ENCODE assay signal across 16 mouse cellular contexts in the genomic region with DNA sequence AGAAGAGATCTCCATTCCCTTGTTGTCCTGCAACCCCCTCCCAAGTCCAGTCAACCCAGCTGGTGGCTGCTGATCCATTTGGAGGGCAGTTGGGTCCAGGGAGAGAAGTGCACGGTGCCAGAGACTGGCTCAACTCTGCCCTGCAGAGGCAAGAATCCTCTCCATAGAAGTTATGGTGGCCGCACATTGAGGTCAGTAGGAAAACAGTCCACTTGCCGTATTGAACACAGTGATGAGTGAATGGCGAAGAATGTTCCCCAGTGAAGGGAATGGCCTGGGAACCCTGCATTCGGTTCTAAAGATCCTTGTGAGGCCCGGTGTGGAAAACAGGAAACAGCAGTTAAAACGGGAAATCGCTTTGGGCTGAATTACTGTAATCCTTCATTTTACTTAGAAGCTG. TPM values are rescaled to one million over a fixed set of nuclear protein-coding genes. Genes with fewer than 3 reads are reported as not detected.
DNase-seq lines count a peak whose midpoint lies in the region; ATAC-seq and TF ChIP-seq lines count a peak whose summit lies in the region.
"Had no signal": no experiment of that assay in that cellular context is flagged by ENCODE, and none has a peak within 500 bp of the region (broad histone marks: within the 10 kb centered on the region; RNA-seq: fewer than 3 reads in every experiment).

No protein-coding gene starts in this region.

- no peak for TF ChIP-seq CTCF in heart, adult 2 months (IDR thresholded peaks at IDR 0.05)
- TF ChIP-seq CTCF in kidney, postnatal 0 days (IDR thresholded peaks at IDR 0.05; ENCODE audit: low read depth): no peak

- DNase-seq in heart, adult 2 months: no peak
- DNase-seq in heart, postnatal 25 days (ENCODE audit: low spot score): no peak
- DNase-seq in kidney, postnatal 0 days (ENCODE audit: low spot score): peak; percentile 13
- no peak for DNase-seq in kidney, postnatal 36 days
- no peak for DNase-seq in embryonic facial prominence, embryonic 10.5 days (ENCODE audit: low spot score)
- DNase-seq in spleen, adult 12 weeks (ENCODE audit: low spot score): no peak
- DNase-seq in spleen, adult 18-20 months: no peak
- DNase-seq: B cell, adult 2 months; cerebellum, adult 11 months; embryo, embryonic 11 days; left cerebral cortex, postnatal 4 days; lung, adult 2 months had no signal

- H3K27ac ChIP-seq in heart, adult 2 months: peak overlapping the region; percentile 82
- H3K27ac ChIP-seq in kidney, postnatal 0 days: no peak overlapping the region; the same call in 1 of the 2 replicates
- H3K27ac ChIP-seq in embryonic facial prominence, embryonic 10.5 days (replicated peaks): peak overlapping the region; percentile 48
- H3K27ac ChIP-seq in limb, embryonic 13.5 days: peak overlapping the region; percentile 12; the same call in 1 of the 2 replicates
- H3K27ac ChIP-seq: forebrain, embryonic 13.5 days had no signal

- intact Hi-C loops in heart, adult 2 months (cut with DNase I): loop anchor here (5.0 kb wide), 1 partner anchor 54 kb away; no protein-coding TSS in a partner anchor
- intact Hi-C loops in heart, postnatal 25 days (cut with DNase I): loop anchor here (5.0 kb wide), 2 partner anchors 41 to 56 kb away; partner anchors contain the start of gene Myo1e

- no peak overlapping the region for H3K4me2 ChIP-seq in kidney, postnatal 0 days (ENCODE audit: low read length)
- 0 out of 2 replicates have a peak overlapping the region, but pooled peaks have one; percentile 5 for H3K4me2 ChIP-seq in limb, embryonic 13.5 days (replicated peaks)
- H3K4me2 ChIP-seq: forebrain, embryonic 13.5 days had no signal

- peaks cover 23% of the 10 kb centered on the region for H3K4me1 ChIP-seq in heart, adult 2 months (ENCODE audit: control insufficient read depth, insufficient read depth, low read length)
- H3K4me1 ChIP-seq in kidney, postnatal 0 days (replicated peaks; ENCODE audit: insufficient read depth, low read length): peaks cover 28% of the 10 kb centered on the region
- H3K4me1 ChIP-seq in embryonic facial prominence, embryonic 10.5 days: peaks cover 60% of the 10 kb centered on the region
- H3K4me1 ChIP-seq in limb, embryonic 13.5 days: peaks cover 48% of the 10 kb centered on the region

- TF ChIP-seq EP300 in heart, adult 2 months (IDR thresholded peaks at IDR 0.05; ENCODE audit: insufficient read depth, low read depth, low read length): no peak

- H3K27me3 ChIP-seq in heart, adult 2 months (ENCODE audit: control insufficient read depth, insufficient read depth, low read length): no peaks in the 10 kb centered on the region
- no peaks in the 10 kb centered on the region for H3K27me3 ChIP-seq in kidney, postnatal 0 days (ENCODE audit: insufficient read depth, low read length)
- no peaks in the 10 kb centered on the region for H3K27me3 ChIP-seq in embryonic facial prominence, embryonic 10.5 days (replicated peaks; ENCODE audit: low read depth, poor library complexity, severe bottlenecking)
- H3K27me3 ChIP-seq in limb, embryonic 13.5 days: no peaks in the 10 kb centered on the region
- H3K27me3 ChIP-seq: forebrain, embryonic 13.5 days had no signal

- ATAC-seq in kidney, postnatal 0 days (replicated peaks; ENCODE audit: low FRiP score, low read depth): no peak
- no peak for ATAC-seq in limb, embryonic 13.5 days (ENCODE audit: low FRiP score, low read depth)
- ATAC-seq: forebrain, embryonic 13.5 days; intestine, postnatal 0 days had no signal

- H3K9ac ChIP-seq in heart, adult 2 months (ENCODE audit: low read depth, low read length): no peak overlapping the region
- H3K9ac ChIP-seq in kidney, postnatal 0 days (ENCODE audit: low read depth, low read length): no peak overlapping the region
- H3K9ac ChIP-seq in limb, embryonic 13.5 days: no peak overlapping the region
- H3K9ac ChIP-seq: forebrain, embryonic 13.5 days had no signal

- no peak overlapping the region for H3K4me3 ChIP-seq in heart, adult 2 months
- H3K4me3 ChIP-seq in kidney, postnatal 0 days (replicated peaks; ENCODE audit: low read depth, low read length): no peak overlapping the region
- H3K4me3 ChIP-seq in embryonic facial prominence, embryonic 10.5 days: no peak overlapping the region
- H3K4me3 ChIP-seq in limb, embryonic 13.5 days: no peak overlapping the region
- H3K4me3 ChIP-seq: forebrain, embryonic 13.5 days; midbrain, embryonic 10.5 days had no signal

- WGBS in heart, adult 2 months: 54% methylated on average over 8 of the region's 8 CpGs
- WGBS in kidney, postnatal 0 days: 50% methylated on average over 8 of the region's 8 CpGs
- WGBS in embryonic facial prominence, embryonic 10.5 days: 50% methylated on average over 8 of the region's 8 CpGs
- 35% methylated on average over 8 of the region's 8 CpGs for WGBS in limb, embryonic 13.5 days

- H3K79me2 ChIP-seq in heart, adult 2 months (replicated peaks; ENCODE audit: control insufficient read depth, insufficient read depth, low read length): no peaks in the 10 kb centered on the region

- H3K9me3 ChIP-seq in kidney, postnatal 0 days (replicated peaks; ENCODE audit: low read length): no peaks in the 10 kb centered on the region
- no peaks in the 10 kb centered on the region for H3K9me3 ChIP-seq in embryonic facial prominence, embryonic 10.5 days
- H3K9me3 ChIP-seq in limb, embryonic 13.5 days: no peaks in the 10 kb centered on the region
- H3K9me3 ChIP-seq: forebrain, embryonic 13.5 days; midbrain, embryonic 10.5 days had no signal

- peaks cover 6% of the 10 kb centered on the region for H3K36me3 ChIP-seq in heart, adult 2 months (ENCODE audit: control insufficient read depth, insufficient read depth, low read length)
- H3K36me3 ChIP-seq in kidney, postnatal 0 days (ENCODE audit: insufficient read depth, low read length): no peaks in the 10 kb centered on the region
- no peaks in the 10 kb centered on the region for H3K36me3 ChIP-seq in embryonic facial prominence, embryonic 10.5 days (replicated peaks)
- no peaks in the 10 kb centered on the region for H3K36me3 ChIP-seq in limb, embryonic 13.5 days
- H3K36me3 ChIP-seq: midbrain, embryonic 10.5 days had no signal

- TF ChIP-seq POLR2A in heart, adult 2 months (IDR thresholded peaks at IDR 0.05; ENCODE audit: insufficient read depth, low read depth, low read length): no peak

RNA-seq across cellular contexts. Expression of gene Myo1e, which starts 56.0 kb away (rescaled TPM):
- total RNA-seq in heart, adult 2 months (2021): 10 to 100 TPM in 1 of 2 experiments, 1 to 10 TPM in 1; 8.5 to 11.3 TPM
- polyA plus RNA-seq in heart, adult 2 months (2012; rRNA removed): 3.9 and 5.8 TPM in 2 replicates
- 10 to 100 TPM; 10.6 to 12.2 TPM for total RNA-seq in heart, postnatal 25 days (2021)
- polyA plus RNA-seq in kidney, postnatal 0 days (2015; fragmentation: Nextera tagmentation; extraction: Ambion mirVana): 17.0 and 20.2 TPM in 2 replicates
- polyA plus RNA-seq in embryonic facial prominence, embryonic 10.5 days (2016; fragmentation: Nextera tagmentation; extraction: Ambion mirVana): 16.9 and 17.6 TPM in 2 replicates
- polyA plus RNA-seq in limb, embryonic 13.5 days (2015; fragmentation: Nextera tagmentation; extraction: Ambion mirVana): 22.2 and 23.7 TPM in 2 replicates
